Comparison of ENCODE assay signal across 8 mouse cellular contexts in genomic region chrX:157486765-157487164, GRCm38 (mm10). TPM values are rescaled to one million over a fixed set of nuclear protein-coding genes. Genes with fewer than 3 reads are reported as not detected.
DNase-seq lines count a peak whose midpoint lies in the region; ATAC-seq and TF ChIP-seq lines count a peak whose summit lies in the region.

No protein-coding gene starts in this region.

- DNase-seq in heart, adult 2 months, result peak in 1 of 2 experiments; percentile 10
- DNase-seq in heart, postnatal 25 days (ENCODE audit: low spot score), result no peak
- DNase-seq in 3T3-L1 (ENCODE audit: low read depth, low spot score), result peak; percentile 51
- peak; percentile 68 for DNase-seq in MEL (ENCODE audit: low read depth, low spot score)
- peak; percentile 48 for DNase-seq in embryo, embryonic 10.5 days (ENCODE audit: low spot score)
- peak; percentile 61 for DNase-seq in lung, postnatal 0 days (ENCODE audit: low spot score)
- no peak for DNase-seq in forebrain, embryonic 11.5 days (ENCODE audit: low spot score)

- no peak for TF ChIP-seq POLR2A in heart, adult 2 months (IDR thresholded peaks at IDR 0.05; ENCODE audit: insufficient read depth, low read depth, low read length)
- TF ChIP-seq POLR2A in MEL (IDR thresholded peaks at IDR 0.05; ENCODE audit: control insufficient read depth in 1 of 2, insufficient read depth in 1 of 2, low read depth in 1 of 2, low read length in 2 of 2, poor library complexity in 1 of 2), result no peak

- H3K9me3 ChIP-seq in MEL (replicated peaks; ENCODE audit: insufficient read depth, low read length), result no peaks in the 10 kb centered on the region
- H3K9me3 ChIP-seq in lung, postnatal 0 days (ENCODE audit: low read length), result no peaks in the 10 kb centered on the region
- H3K9me3 ChIP-seq in forebrain, embryonic 11.5 days (ENCODE audit: control insufficient read depth, low read length), result no peaks in the 10 kb centered on the region
- H3K9me3 ChIP-seq in midbrain, embryonic 13.5 days, result no peaks in the 10 kb centered on the region

- H3K27me3 ChIP-seq in heart, adult 2 months (ENCODE audit: control insufficient read depth, insufficient read depth, low read length), result no peaks in the 10 kb centered on the region
- no peaks in the 10 kb centered on the region for H3K27me3 ChIP-seq in MEL (ENCODE audit: control insufficient read depth in 1 of 2, insufficient read depth in 2 of 2, low read length in 2 of 2)
- H3K27me3 ChIP-seq in lung, postnatal 0 days (replicated peaks; ENCODE audit: insufficient read depth, low read length), result no peaks in the 10 kb centered on the region
- H3K27me3 ChIP-seq in forebrain, embryonic 11.5 days (ENCODE audit: control insufficient read depth, insufficient read depth, low read length), result no peaks in the 10 kb centered on the region
- no peaks in the 10 kb centered on the region for H3K27me3 ChIP-seq in midbrain, embryonic 13.5 days

- intact Hi-C loops in heart, adult 2 months (cut with DNase I), result loop anchor here (1.0 kb wide), 1 partner anchor 158 kb away; no protein-coding TSS in a partner anchor
- intact Hi-C loops in heart, postnatal 25 days (cut with DNase I), result loop anchor here (2.0 to 5.0 kb wide), 2 partner anchors 114 to 156 kb away; no protein-coding TSS in a partner anchor

- peaks cover 2% of the 10 kb centered on the region; the same call in 1 of the 2 replicates for H3K4me1 ChIP-seq in heart, adult 2 months (ENCODE audit: control insufficient read depth, insufficient read depth, low read length)
- peaks cover 14 to 22% of the 10 kb centered on the region in 2 experiments for H3K4me1 ChIP-seq in MEL (ENCODE audit: control insufficient read depth in 1 of 2, insufficient read depth in 2 of 2, low read length in 2 of 2)
- no peaks in the 10 kb centered on the region; the same call in 1 of the 2 replicates for H3K4me1 ChIP-seq in lung, postnatal 0 days (ENCODE audit: insufficient read depth, low read depth, low read length)
- no peaks in the 10 kb centered on the region for H3K4me1 ChIP-seq in forebrain, embryonic 11.5 days (replicated peaks; ENCODE audit: control insufficient read depth, insufficient read depth, low read length)
- H3K4me1 ChIP-seq in midbrain, embryonic 13.5 days (replicated peaks), result peaks cover 11% of the 10 kb centered on the region; the same call in 1 of the 2 replicates

- no peak for ATAC-seq in lung, postnatal 0 days
- ATAC-seq in forebrain, embryonic 11.5 days (replicated peaks; ENCODE audit: low FRiP score), result no peak
- no peak for ATAC-seq in midbrain, embryonic 13.5 days

- no peak for TF ChIP-seq EP300 in heart, adult 2 months (IDR thresholded peaks at IDR 0.05; ENCODE audit: insufficient read depth, low read depth, low read length)
- no peak for TF ChIP-seq EP300 in MEL (IDR thresholded peaks at IDR 0.05; ENCODE audit: low read depth in 1 of 2, low read length in 2 of 2)
- no peak for TF ChIP-seq EP300 in lung, postnatal 0 days (IDR thresholded peaks at IDR 0.05)

- no peak overlapping the region for H3K9ac ChIP-seq in heart, adult 2 months (ENCODE audit: low read depth, low read length)
- H3K9ac ChIP-seq in MEL (ENCODE audit: control insufficient read depth, low read depth, low read length, poor library complexity, severe bottlenecking), result no peak overlapping the region
- no peak overlapping the region for H3K9ac ChIP-seq in lung, postnatal 0 days (replicated peaks; ENCODE audit: low read depth)
- no peak overlapping the region for H3K9ac ChIP-seq in forebrain, embryonic 11.5 days (ENCODE audit: low read length)
- H3K9ac ChIP-seq in midbrain, embryonic 13.5 days (replicated peaks), result no peak overlapping the region

- no peaks in the 10 kb centered on the region for H3K36me3 ChIP-seq in heart, adult 2 months (ENCODE audit: control insufficient read depth, insufficient read depth, low read length)
- peaks cover 8 to 59% of the 10 kb centered on the region in 2 experiments; a peak in 3 of 4 replicates for H3K36me3 ChIP-seq in MEL (ENCODE audit: control insufficient read depth in 1 of 2, insufficient read depth in 2 of 2, low read length in 2 of 2)
- H3K36me3 ChIP-seq in lung, postnatal 0 days (ENCODE audit: insufficient read depth, low read length), result no peaks in the 10 kb centered on the region
- H3K36me3 ChIP-seq in forebrain, embryonic 11.5 days (ENCODE audit: control insufficient read depth, insufficient read depth, low read length), result no peaks in the 10 kb centered on the region
- H3K36me3 ChIP-seq in midbrain, embryonic 13.5 days, result no peaks in the 10 kb centered on the region

- H3K79me2 ChIP-seq in heart, adult 2 months (replicated peaks; ENCODE audit: control insufficient read depth, insufficient read depth, low read length), result no peaks in the 10 kb centered on the region
- peaks cover 92% of the 10 kb centered on the region for H3K79me2 ChIP-seq in MEL (ENCODE audit: control insufficient read depth, insufficient read depth, low read length, poor library complexity)

- peak; percentile 29 for TF ChIP-seq RAD21 in MEL (IDR thresholded peaks at IDR 0.05; ENCODE audit: low read depth, low read length)

- no peak overlapping the region for H3K4me3 ChIP-seq in heart, adult 2 months
- no peak overlapping the region for H3K4me3 ChIP-seq in MEL (ENCODE audit: control insufficient read depth in 1 of 2, insufficient read depth in 1 of 2, low read depth in 2 of 2, low read length in 2 of 2)
- no peak overlapping the region for H3K4me3 ChIP-seq in lung, postnatal 0 days (ENCODE audit: low read depth, low read length)
- no peak overlapping the region for H3K4me3 ChIP-seq in forebrain, embryonic 11.5 days (ENCODE audit: low read depth, low read length)
- no peak overlapping the region for H3K4me3 ChIP-seq in midbrain, embryonic 13.5 days (replicated peaks)

- no peak overlapping the region for H3K4me2 ChIP-seq in lung, postnatal 0 days (replicated peaks; ENCODE audit: low read depth, low read length)
- H3K4me2 ChIP-seq in forebrain, embryonic 11.5 days (ENCODE audit: low read depth, low read length, severe bottlenecking), result no peak overlapping the region
- H3K4me2 ChIP-seq in midbrain, embryonic 13.5 days (replicated peaks), result no peak overlapping the region

- WGBS in heart, adult 2 months, result 26% methylated on average over 2 of the region's 2 CpGs
- WGBS in lung, postnatal 0 days, result 50% methylated on average over 2 of the region's 2 CpGs
- WGBS in forebrain, embryonic 11.5 days, result 78% methylated on average over 2 of the region's 2 CpGs
- 57% methylated on average over 2 of the region's 2 CpGs for WGBS in midbrain, embryonic 13.5 days

- peak; percentile 71 for TF ChIP-seq CTCF in heart, adult 2 months (IDR thresholded peaks at IDR 0.05)
- peak; percentile 43 to 58 (median 55) for TF ChIP-seq CTCF in MEL (IDR thresholded peaks at IDR 0.05 in 2 of 3, conservative IDR thresholded peaks at IDR 0.05 in 1 of 3; ENCODE audit: control insufficient read depth in 1 of 3, insufficient read depth in 1 of 3, low read depth in 2 of 3, low read length in 3 of 3, poor library complexity in 1 of 3, severe bottlenecking in 1 of 3)
- TF ChIP-seq CTCF in lung, postnatal 0 days (IDR thresholded peaks at IDR 0.05), result peak; percentile 72

- H3K27ac ChIP-seq in heart, adult 2 months, result no peak overlapping the region
- H3K27ac ChIP-seq in MEL (ENCODE audit: control insufficient read depth, low read depth, low read length), result no peak overlapping the region
- H3K27ac ChIP-seq in lung, postnatal 0 days (ENCODE audit: low read length), result no peak overlapping the region
- H3K27ac ChIP-seq in forebrain, embryonic 11.5 days (ENCODE audit: low read depth, low read length), result no peak overlapping the region
- H3K27ac ChIP-seq in midbrain, embryonic 13.5 days, result no peak overlapping the region

TF ChIP-seq in MEL, 35 proteins besides CTCF, POLR2A, EP300 and RAD21:
- TF ChIP-seq SMC3 (IDR thresholded peaks at IDR 0.05; ENCODE audit: low read depth, low read length) (peak; percentile 36), ZKSCAN1 (IDR thresholded peaks at IDR 0.05; ENCODE audit: low read depth, low read length) (no peak)

RNA-seq across cellular contexts. Expression of gene Sms, which starts 5.3 kb away (rescaled TPM):
- 10 to 100 TPM; 41.4 to 56.7 TPM for total RNA-seq in heart, adult 2 months (2021)
- polyA plus RNA-seq in heart, adult 2 months (2012; rRNA removed), result 18.3 and 23.7 TPM in 2 replicates
- 10 to 100 TPM; 27.8 to 39.6 TPM for total RNA-seq in heart, postnatal 25 days (2021)
- 102 and 137 TPM in 2 replicates for total RNA-seq in MEL (2012; rRNA removed)
- 100 to 1,000 TPM; 144 to 681 TPM for polyA plus RNA-seq in MEL (2012; ENCODE audit: insufficient read depth in 1 of 2, insufficient read length in 2 of 2, low read depth in 1 of 2, low replicate concordance in 2 of 2, missing spikeins in 1 of 2)
- 52.8 and 55.8 TPM in 2 replicates for polyA plus RNA-seq in lung, postnatal 0 days (2015; fragmentation: Nextera tagmentation; extraction: Ambion mirVana)
- 104 and 105 TPM in 2 replicates for polyA plus RNA-seq in forebrain, embryonic 11.5 days (2014; fragmentation: Nextera tagmentation; extraction: Ambion mirVana)
- polyA plus RNA-seq in midbrain, embryonic 13.5 days (2015; fragmentation: Nextera tagmentation; extraction: Ambion mirVana), result 108 and 142 TPM in 2 replicates

Comparison
In these comparisons a context has a peak if more than half of its experiments do, and no peak if none do; other contexts are left out.
1. DNase-seq: peak in 3T3-L1 (single experiment), MEL (single experiment), embryo, embryonic 10.5 days (single experiment) and lung, postnatal 0 days (single experiment); none in heart, postnatal 25 days (single experiment) and forebrain, embryonic 11.5 days (single experiment).
2. Peak in every context shown above with its lines, with median percentiles within 50 percentile points of each other: CTCF ChIP-seq.